Mouse (Mus musculus) heart, embryonic 14.5 days (tissue): ENCODE data around the gene Rcc1l. TPM values are rescaled to one million over a fixed set of nuclear protein-coding genes. Genes with fewer than 3 reads are reported as not detected.
A peak's percentile ranks its signal among the peaks of the same experiment; 100 is the strongest.

Experiments used
- ATAC-seq: fragments of 200-750 bp; cut with Nextera tagmentation; 2 replicates; pipeline ENCODE4 v1.8.0; 2017; ENCODE audit warnings: low read depth, moderate TSS enrichment; ENCODE audit not compliant: insufficient number of reproducible peaks, insufficient read depth, low FRiP score
- H3K27ac ChIP-seq, 2 experiments: fragments of 200-500 bp in 1 of 2; fragments of 300-500 bp in 1 of 2; sonication (generic) in 1 of 2; replicated peaks in 1 of 2; 2 replicates each; pipeline ENCODE4 v1.5.1; 2012 to 2014; ENCODE audit warnings: low read depth in 2 of 2, low read length in 2 of 2, control low read depth in 1 of 2, mild to moderate bottlenecking in 1 of 2, mixed read lengths in 1 of 2; ENCODE audit not compliant: control insufficient read depth in 1 of 2, insufficient read depth in 1 of 2
- H3K27me3 ChIP-seq: fragments of 300-500 bp; sonication (generic); 2 replicates; pipeline ENCODE4 v1.6.1; 2014; ENCODE audit warnings: mild to moderate bottlenecking, low read length, control low read depth; ENCODE audit not compliant: control insufficient read depth, insufficient read depth
- H3K36me3 ChIP-seq: fragments of 300-500 bp; sonication (generic); 2 replicates; pipeline ENCODE4 v1.6.1; 2014; ENCODE audit warnings: mild to moderate bottlenecking, control low read depth, low read length, mixed read lengths; ENCODE audit not compliant: control insufficient read depth, insufficient read depth
- H3K4me1 ChIP-seq, 2 experiments: fragments of 200-500 bp in 1 of 2; fragments of 300-500 bp in 1 of 2; sonication (generic) in 1 of 2; 2 replicates each; pipeline ENCODE4 v1.6.1; 2012 to 2014; ENCODE audit warnings: low read length in 2 of 2, control low read depth in 1 of 2, mixed read lengths in 1 of 2; ENCODE audit not compliant: control insufficient read depth in 2 of 2, insufficient read depth in 2 of 2
- H3K4me2 ChIP-seq: fragments of 300-500 bp; sonication (generic); 2 replicates; pipeline ENCODE4 v1.6.1; 2014; ENCODE audit warnings: mild to moderate bottlenecking, low read length
- H3K4me3 ChIP-seq, 2 experiments: fragments of 200-500 bp in 1 of 2; fragments of 300-500 bp in 1 of 2; sonication (generic) in 1 of 2; 2 replicates each; pipeline ENCODE4 v1.5.1; 2012 to 2014; ENCODE audit warnings: low read length in 2 of 2, mild to moderate bottlenecking in 2 of 2, control low read depth in 1 of 2, low read depth in 1 of 2, moderate library complexity in 1 of 2; ENCODE audit not compliant: control insufficient read depth in 1 of 2, insufficient read depth in 1 of 2
- H3K9ac ChIP-seq: fragments of 300-500 bp; sonication (generic); 2 replicates; pipeline ENCODE4 v1.6.1; 2014; ENCODE audit warnings: mild to moderate bottlenecking, low read length
- H3K9me3 ChIP-seq: fragments of 300-500 bp; sonication (generic); 2 replicates; pipeline ENCODE4 v1.6.1; 2016; ENCODE audit warnings: low read length, control low read depth; ENCODE audit not compliant: control insufficient read depth
- WGBS: fragments of 180-500 bp; shearing (Covaris S2); extraction: QIAGEN DNeasy Blood & Tissue Kit; methylation state at CpG from one replicate; pipeline ENCODE4 v1.1.7; 2014; 5-methylcytosine and 5-hydroxymethylcytosine counted together
- polyA plus RNA-seq: library from polyadenylated mRNA; unstranded; fragments of >200 nt; fragmentation: Nextera tagmentation; extraction: Ambion mirVana; gene quantifications from 2 replicates; pipeline ENCODE4 v1.2.1, GENCODE M21; 2014

The Rcc1l gene
- polyA plus RNA-seq, 1 experiment from 2014 or later, result 18.8 TPM

GRCm38 (mm10) chr5:134115639-134116259 lies 60.8 kb downstream of the Rcc1l start:
- Histone ChIP-seq H3K4me1 (peaks cover 17 to 22% of the 10 kb centered on the region in 2 experiments), H3K36me3 (no peaks in the 10 kb centered on the region), H3K4me2 (no peak overlapping the region), H3K9ac (no peak overlapping the region), H3K27me3 (no peaks in the 10 kb centered on the region), H3K27ac (no peak overlapping the region), H3K4me3 (no peak overlapping the region), H3K9me3 (no peaks in the 10 kb centered on the region)
- 92% methylated on average over 7 of the region's 7 CpGs for WGBS
- no peak for ATAC-seq

GRCm38 (mm10) chr5:134114981-134115380 lies 61.6 kb downstream of the Rcc1l start:
- no peak for ATAC-seq
- H3K4me1 ChIP-seq, result peaks cover 12 to 14% of the 10 kb centered on the region in 2 experiments
- no peak overlapping the region for H3K9ac ChIP-seq
- H3K9me3 ChIP-seq, result no peaks in the 10 kb centered on the region
- WGBS, result 69% methylated on average over 5 of the region's 5 CpGs
- H3K27ac ChIP-seq, result no peak overlapping the region
- no peaks in the 10 kb centered on the region for H3K27me3 ChIP-seq
- no peak overlapping the region for H3K4me2 ChIP-seq
- H3K36me3 ChIP-seq, result no peaks in the 10 kb centered on the region
- no peak overlapping the region for H3K4me3 ChIP-seq

- no peak overlapping the region for H3K9ac ChIP-seq
- H3K27ac ChIP-seq, result no peak overlapping the region
- H3K36me3 ChIP-seq, result peaks cover 4% of the 10 kb centered on the region; the same call in 1 of the 2 replicates
- WGBS, result 66% methylated on average over 8 of the region's 8 CpGs
- H3K4me2 ChIP-seq, result no peak overlapping the region
- H3K4me3 ChIP-seq, result no peak overlapping the region
- no peak for ATAC-seq
- no peaks in the 10 kb centered on the region for H3K27me3 ChIP-seq
- no peaks in the 10 kb centered on the region for H3K9me3 ChIP-seq
- peaks cover 2 to 19% of the 10 kb centered on the region in 2 experiments; a peak in 3 of 4 replicates for H3K4me1 ChIP-seq
Observed at GRCm38 (mm10) chr5:134105829-134106228, 70.7 kb downstream of the Rcc1l start.

DNA sequence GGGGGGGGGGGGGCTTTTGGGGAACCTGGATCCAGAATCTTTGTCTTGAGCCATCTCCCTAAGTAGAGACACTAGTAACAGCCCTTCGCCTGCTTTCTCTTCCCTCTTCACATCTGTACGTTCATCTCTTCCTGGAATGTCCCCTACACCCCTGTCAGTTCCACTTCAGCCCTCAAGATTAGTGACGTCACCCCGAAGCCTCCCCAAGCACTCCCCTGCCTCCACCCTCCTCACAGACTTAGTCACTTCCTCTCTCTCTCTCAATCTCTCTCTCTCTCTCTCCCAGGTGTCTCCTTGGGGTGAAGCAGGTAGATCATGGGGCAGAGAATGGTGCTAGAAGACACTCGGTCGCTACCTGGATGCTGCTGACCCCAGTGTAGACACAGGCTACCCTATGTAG lies 73.9 kb downstream of the Rcc1l start:
- ATAC-seq, result no peak
- WGBS, result 44% methylated on average over 6 of the region's 6 CpGs
- Histone ChIP-seq H3K9ac (no peak overlapping the region), H3K4me1 (peaks cover 2 to 26% of the 10 kb centered on the region in 2 experiments; a peak in 3 of 4 replicates), H3K9me3 (no peaks in the 10 kb centered on the region), H3K4me2 (no peak overlapping the region), H3K27ac (no peak overlapping the region), H3K36me3 (peaks cover 4% of the 10 kb centered on the region; the same call in 1 of the 2 replicates), H3K27me3 (no peaks in the 10 kb centered on the region), H3K4me3 (no peak overlapping the region)

DNA sequence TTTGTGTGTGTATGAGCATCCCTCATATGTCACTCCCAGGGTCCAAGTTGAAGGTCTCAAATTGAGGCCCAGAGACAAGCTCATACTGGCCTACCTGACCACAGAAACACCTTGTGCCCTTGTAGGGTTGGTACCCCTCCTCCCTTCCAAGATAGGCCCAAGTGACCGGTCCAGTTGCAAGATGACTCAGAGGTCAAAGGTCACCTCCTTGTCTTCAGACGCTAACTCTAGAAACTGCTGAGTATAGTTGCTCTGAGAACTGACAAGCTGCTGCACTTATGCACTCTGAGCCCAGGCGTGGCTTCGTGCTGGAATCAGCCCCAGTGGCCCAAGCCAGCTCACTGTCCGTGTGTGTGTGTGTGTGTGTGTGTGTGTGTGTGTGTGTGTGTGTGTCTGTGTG lies 74.7 kb downstream of the Rcc1l start:
- H3K4me2 ChIP-seq, result no peak overlapping the region

GRCm38 (mm10) chr5:134101322-134101721 lies 75.3 kb downstream of the Rcc1l start:
- 0 out of 2 replicates have a peak overlapping the region, but pooled peaks have one; percentile 6 for H3K4me2 ChIP-seq
- no peak overlapping the region for H3K27ac ChIP-seq
- H3K4me1 ChIP-seq, result peaks cover 2 to 26% of the 10 kb centered on the region in 2 experiments; a peak in 3 of 4 replicates
- H3K27me3 ChIP-seq, result no peaks in the 10 kb centered on the region
- peaks cover 2% of the 10 kb centered on the region; the same call in 1 of the 2 replicates for H3K36me3 ChIP-seq
- no peak for ATAC-seq
- peaks cover 3% of the 10 kb centered on the region; the same call in 1 of the 2 replicates for H3K9me3 ChIP-seq
- H3K9ac ChIP-seq, result peak overlapping the region; percentile 48; the same call in 1 of the 2 replicates
- WGBS, result 77% methylated on average over 5 of the region's 5 CpGs
- no peak overlapping the region for H3K4me3 ChIP-seq

More for the DNA sequence above, 74.7 kb downstream of the Rcc1l start:
- peaks cover 2 to 26% of the 10 kb centered on the region in 2 experiments; a peak in 3 of 4 replicates for H3K4me1 ChIP-seq
- peaks cover 4% of the 10 kb centered on the region; the same call in 1 of the 2 replicates for H3K36me3 ChIP-seq
- peaks cover 2% of the 10 kb centered on the region; the same call in 1 of the 2 replicates for H3K9me3 ChIP-seq
- WGBS, result 30% methylated on average over 5 of the region's 5 CpGs
- H3K4me3 ChIP-seq, result no peak overlapping the region
- no peak overlapping the region for H3K27ac ChIP-seq
- no peak for ATAC-seq
- H3K9ac ChIP-seq, result no peak overlapping the region
- H3K27me3 ChIP-seq, result no peaks in the 10 kb centered on the region

- WGBS, result 4% methylated on average over 17 of the region's 17 CpGs
- Histone ChIP-seq H3K4me1 (peaks cover 2 to 26% of the 10 kb centered on the region in 2 experiments; a peak in 3 of 4 replicates), H3K27me3 (no peaks in the 10 kb centered on the region), H3K4me2 (peak overlapping the region; percentile 93), H3K9me3 (peaks cover 3% of the 10 kb centered on the region; the same call in 1 of the 2 replicates), H3K9ac (peak overlapping the region; percentile 93), H3K4me3 (peak overlapping the region; percentile 17 to 85), H3K27ac (no peak overlapping the region), H3K36me3 (no peaks in the 10 kb centered on the region)
- no peak for ATAC-seq
Observed at GRCm38 (mm10) chr5:134100232-134100771, 76.3 kb downstream of the Rcc1l start.
